Mouse (Mus musculus): ENCODE data around the gene 4931414P19Rik. TPM values are rescaled to one million over a fixed set of nuclear protein-coding genes. Genes with fewer than 3 reads are reported as not detected.

Gene 4931414P19Rik
- polyA plus RNA-seq, 1 experiment, result 8.4 TPM

- TF ChIP-seq POLR2A (IDR thresholded peaks at IDR 0.05; ENCODE audit: insufficient read depth, low read length), result no peak
- TF ChIP-seq CTCF (IDR thresholded peaks at IDR 0.05; ENCODE audit: low read depth, low read length), result no peak
- no peak for TF ChIP-seq EP300 (IDR thresholded peaks at IDR 0.05; ENCODE audit: insufficient read depth, low read depth, low read length)
- peak overlapping the region; percentile 96 for H3K9ac ChIP-seq (ENCODE audit: low read depth, poor library complexity, severe bottlenecking)
- H3K36me3 ChIP-seq (ENCODE audit: control insufficient read depth, insufficient read depth, low read length, poor library complexity, severe bottlenecking), result peaks cover 29% of the 10 kb centered on the region
- peak overlapping the region; percentile 80 for H3K4me3 ChIP-seq (ENCODE audit: low read depth, low read length)
- H3K27ac ChIP-seq (ENCODE audit: insufficient read depth, low read length), result peak overlapping the region; percentile 74
- H3K4me1 ChIP-seq (ENCODE audit: control insufficient read depth, insufficient read depth, low read length), result peaks cover 2% of the 10 kb centered on the region
- no peaks in the 10 kb centered on the region for H3K27me3 ChIP-seq (ENCODE audit: control insufficient read depth, insufficient read depth, low read length, poor library complexity, severe bottlenecking)
- H3K9me3 ChIP-seq (replicated peaks; ENCODE audit: control insufficient read depth, insufficient read depth, low read length, poor library complexity, severe bottlenecking), result no peaks in the 10 kb centered on the region
These were observed 29.3 kb downstream of the 4931414P19Rik start for GRCm38 (mm10) chr14:54576241-54577088.

- H3K4me3 ChIP-seq (ENCODE audit: low read depth, low read length), result peak overlapping the region; percentile 86
- H3K36me3 ChIP-seq (ENCODE audit: control insufficient read depth, insufficient read depth, low read length, poor library complexity, severe bottlenecking), result peaks cover 34% of the 10 kb centered on the region
- peak; percentile 95 for TF ChIP-seq EP300 (IDR thresholded peaks at IDR 0.05; ENCODE audit: insufficient read depth, low read depth, low read length)
- TF ChIP-seq CTCF (IDR thresholded peaks at IDR 0.05; ENCODE audit: low read depth, low read length), result no peak
- H3K27ac ChIP-seq (ENCODE audit: insufficient read depth, low read length), result peak overlapping the region; percentile 98
- no peaks in the 10 kb centered on the region for H3K27me3 ChIP-seq (ENCODE audit: control insufficient read depth, insufficient read depth, low read length, poor library complexity, severe bottlenecking)
- peaks cover 2% of the 10 kb centered on the region for H3K4me1 ChIP-seq (ENCODE audit: control insufficient read depth, insufficient read depth, low read length)
- H3K9ac ChIP-seq (ENCODE audit: low read depth, poor library complexity, severe bottlenecking), result peak overlapping the region; percentile 96
- no peaks in the 10 kb centered on the region for H3K9me3 ChIP-seq (replicated peaks; ENCODE audit: control insufficient read depth, insufficient read depth, low read length, poor library complexity, severe bottlenecking)
These were observed 30.2 kb downstream of the 4931414P19Rik start for GRCm38 (mm10) chr14:54575631-54576030.

- H3K9ac ChIP-seq (ENCODE audit: low read depth, poor library complexity, severe bottlenecking), result peak overlapping the region; percentile 96
- TF ChIP-seq EP300 (IDR thresholded peaks at IDR 0.05; ENCODE audit: insufficient read depth, low read depth, low read length) (no peak), CTCF (IDR thresholded peaks at IDR 0.05; ENCODE audit: low read depth, low read length) (no peak), POLR2A (IDR thresholded peaks at IDR 0.05; ENCODE audit: insufficient read depth, low read length) (no peak)
- H3K36me3 ChIP-seq (ENCODE audit: control insufficient read depth, insufficient read depth, low read length, poor library complexity, severe bottlenecking), result peaks cover 36% of the 10 kb centered on the region
- H3K27ac ChIP-seq (ENCODE audit: insufficient read depth, low read length), result peak overlapping the region; percentile 98
- H3K4me3 ChIP-seq (ENCODE audit: low read depth, low read length), result peak overlapping the region; percentile 86
- H3K27me3 ChIP-seq (ENCODE audit: control insufficient read depth, insufficient read depth, low read length, poor library complexity, severe bottlenecking), result no peaks in the 10 kb centered on the region
- no peaks in the 10 kb centered on the region for H3K9me3 ChIP-seq (replicated peaks; ENCODE audit: control insufficient read depth, insufficient read depth, low read length, poor library complexity, severe bottlenecking)
- H3K4me1 ChIP-seq (ENCODE audit: control insufficient read depth, insufficient read depth, low read length), result peaks cover 6% of the 10 kb centered on the region
These were observed 30.8 kb downstream of the 4931414P19Rik start for GRCm38 (mm10) chr14:54575031-54575430.

GRCm38 (mm10) chr14:54574253-54574652, 31.5 kb downstream of the 4931414P19Rik start:
- no peaks in the 10 kb centered on the region for H3K27me3 ChIP-seq (ENCODE audit: control insufficient read depth, insufficient read depth, low read length, poor library complexity, severe bottlenecking)
- TF ChIP-seq POLR2A (IDR thresholded peaks at IDR 0.05; ENCODE audit: insufficient read depth, low read length) (no peak), EP300 (IDR thresholded peaks at IDR 0.05; ENCODE audit: insufficient read depth, low read depth, low read length) (0 out of 2 replicates have a peak, but pooled peaks have one; percentile 42)
- no peaks in the 10 kb centered on the region for H3K9me3 ChIP-seq (replicated peaks; ENCODE audit: control insufficient read depth, insufficient read depth, low read length, poor library complexity, severe bottlenecking)
- peak overlapping the region; percentile 86 for H3K4me3 ChIP-seq (ENCODE audit: low read depth, low read length)
- H3K27ac ChIP-seq (ENCODE audit: insufficient read depth, low read length), result peak overlapping the region; percentile 89
- peak overlapping the region; percentile 96 for H3K9ac ChIP-seq (ENCODE audit: low read depth, poor library complexity, severe bottlenecking)
- H3K4me1 ChIP-seq (ENCODE audit: control insufficient read depth, insufficient read depth, low read length), result peaks cover 7% of the 10 kb centered on the region
- peaks cover 43% of the 10 kb centered on the region for H3K36me3 ChIP-seq (ENCODE audit: control insufficient read depth, insufficient read depth, low read length, poor library complexity, severe bottlenecking)

GRCm38 (mm10) chr14:54572790-54573736, 32.7 kb downstream of the 4931414P19Rik start:
- H3K9me3 ChIP-seq (replicated peaks; ENCODE audit: control insufficient read depth, insufficient read depth, low read length, poor library complexity, severe bottlenecking), result no peaks in the 10 kb centered on the region
- TF ChIP-seq POLR2A (IDR thresholded peaks at IDR 0.05; ENCODE audit: insufficient read depth, low read length), result no peak
- peak; percentile 87 for TF ChIP-seq EP300 (IDR thresholded peaks at IDR 0.05; ENCODE audit: insufficient read depth, low read depth, low read length)
- peaks cover 9% of the 10 kb centered on the region for H3K4me1 ChIP-seq (ENCODE audit: control insufficient read depth, insufficient read depth, low read length)
- peak overlapping the region; percentile 96 for H3K9ac ChIP-seq (ENCODE audit: low read depth, poor library complexity, severe bottlenecking)
- no peaks in the 10 kb centered on the region for H3K27me3 ChIP-seq (ENCODE audit: control insufficient read depth, insufficient read depth, low read length, poor library complexity, severe bottlenecking)
- H3K27ac ChIP-seq (ENCODE audit: insufficient read depth, low read length), result peak overlapping the region; percentile 95
- peaks cover 54% of the 10 kb centered on the region for H3K36me3 ChIP-seq (ENCODE audit: control insufficient read depth, insufficient read depth, low read length, poor library complexity, severe bottlenecking)
- H3K4me3 ChIP-seq (ENCODE audit: low read depth, low read length), result peak overlapping the region; percentile 86
